Mouse (Mus musculus) 416B (cell line): ENCODE measurements around the gene Nfkbib.
A peak's percentile ranks its signal among the peaks of the same experiment; 100 is the strongest.

ENCODE experiments used
- DNase-seq: peaks from one replicate; pipeline ENCODE4 v3.0.0; 2011; ENCODE audit warnings: low read depth

Nfkbib gene

DNA sequence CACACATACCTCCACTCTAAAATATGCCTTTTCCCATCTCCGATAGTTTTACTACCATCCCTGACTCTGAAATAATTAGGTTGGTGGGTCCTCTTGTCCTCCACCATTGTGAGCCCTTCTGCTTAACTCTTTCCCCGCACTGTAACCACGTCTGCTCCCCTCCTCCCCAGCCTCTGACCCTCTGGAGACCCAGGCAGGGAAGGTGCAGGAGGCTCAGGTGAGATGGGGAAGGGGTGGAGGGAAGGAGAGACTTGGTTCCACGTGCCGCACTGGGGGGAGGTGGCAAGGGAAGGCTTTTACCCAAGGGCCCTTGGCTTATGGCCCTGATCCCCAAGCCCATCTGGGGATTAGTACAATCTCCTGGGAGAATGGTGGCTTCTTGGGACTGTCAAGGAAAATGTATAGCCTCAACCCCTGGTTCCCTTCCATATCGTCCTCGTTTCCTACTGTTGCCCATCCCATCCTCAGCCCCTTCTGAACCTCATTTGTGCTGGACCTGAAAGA lies at the start of gene Nfkbib:
Gene Nfkbib (minus strand): TSS at position 51 of the 504 bp plus-strand sequence.
- no peak for DNase-seq

DNA sequence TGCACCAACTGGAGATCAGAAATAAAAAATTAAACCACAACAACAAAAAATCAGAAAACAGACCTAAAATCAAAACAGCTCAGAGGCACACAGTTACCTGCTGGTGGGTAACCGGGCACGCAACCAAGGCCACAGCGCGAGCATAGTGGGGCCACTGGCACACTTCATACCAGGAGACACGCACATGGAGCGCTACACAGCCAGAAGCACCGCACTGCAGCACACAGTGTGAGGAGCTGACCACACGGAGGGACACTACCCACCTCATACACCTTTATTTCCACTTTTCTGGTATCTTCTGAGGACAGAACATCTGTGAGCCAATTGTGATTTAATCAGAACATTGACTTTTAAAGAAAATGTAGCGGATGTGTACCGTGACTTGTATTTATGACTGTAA lies 49.6 kb upstream of the Nfkbib start:
- DNase-seq, result no peak

DNA sequence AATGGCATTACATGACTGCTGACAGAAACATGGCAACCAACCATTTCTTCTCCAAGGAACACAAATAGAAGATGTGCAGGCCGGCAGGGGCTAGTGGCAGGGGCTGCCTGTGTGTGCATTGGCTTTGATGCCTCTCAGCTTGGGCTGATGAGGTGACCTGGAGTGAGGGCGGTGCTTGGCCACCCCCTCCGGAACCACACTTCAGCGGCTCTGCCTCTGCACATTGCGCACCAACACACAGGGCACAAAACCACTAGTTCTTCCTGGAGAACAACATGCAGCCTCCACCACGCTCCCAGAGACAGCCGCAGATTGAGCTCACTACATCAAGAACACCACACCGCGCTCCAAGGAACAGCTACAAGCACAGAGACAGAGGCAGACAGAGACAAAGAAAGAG lies 48.9 kb upstream of the Nfkbib start:
- no peak for DNase-seq

DNA sequence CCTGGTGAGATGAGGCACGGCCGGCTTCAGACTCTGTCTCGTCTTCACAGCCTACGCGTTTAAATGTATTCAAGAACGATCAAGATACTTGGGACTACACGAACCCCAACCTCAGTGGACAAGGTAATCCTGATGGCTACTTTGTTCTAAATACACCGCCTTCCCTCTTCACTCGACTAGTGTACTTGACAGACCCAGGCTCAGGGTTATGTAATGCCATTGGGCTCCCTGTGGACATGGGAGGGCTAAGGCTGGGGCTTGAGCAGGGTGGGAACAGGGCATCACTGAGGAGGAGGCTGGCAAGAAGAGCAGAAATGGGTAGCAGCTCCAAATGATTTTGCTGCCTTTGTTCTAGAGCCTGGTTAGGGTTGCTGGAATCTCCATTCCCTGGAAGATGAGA lies 47.9 kb upstream of the Nfkbib start:
- no peak for DNase-seq

DNA sequence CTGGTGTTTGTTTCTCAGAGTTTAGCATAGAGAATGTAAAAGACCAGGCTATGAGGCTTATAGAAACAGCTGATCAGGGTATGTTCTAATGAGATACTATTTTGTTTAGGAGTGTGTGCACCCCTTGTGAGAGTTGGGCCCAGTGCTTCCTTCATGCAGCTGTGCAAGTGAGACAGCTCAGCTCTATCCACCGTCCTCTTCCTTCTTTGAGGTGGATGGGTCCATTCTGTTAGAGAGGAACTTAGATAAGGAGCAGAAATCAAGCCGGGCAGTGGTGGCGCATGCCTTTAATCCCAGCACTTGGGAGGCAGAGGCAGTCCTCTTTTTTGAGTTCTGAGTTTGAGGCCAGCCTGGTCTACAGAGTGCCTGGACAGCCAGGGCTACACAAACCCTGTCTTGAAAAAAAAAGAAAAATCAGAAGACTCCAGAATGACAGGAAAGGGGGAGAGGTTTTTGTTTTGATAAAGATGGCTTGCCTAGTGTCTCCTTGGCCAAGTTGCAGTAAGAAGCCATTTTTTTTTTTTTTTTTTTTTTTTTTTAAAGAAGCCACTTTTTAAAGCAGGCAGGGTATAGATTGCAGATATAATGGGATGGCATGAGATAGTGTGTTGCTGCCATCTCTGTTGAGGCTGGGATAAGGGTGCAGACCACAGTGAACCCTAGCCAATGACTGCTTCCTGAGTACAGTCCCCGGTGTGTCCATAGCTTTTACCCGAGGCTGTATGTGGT lies 47.2 kb upstream of the Nfkbib start:
- DNase-seq, result no peak

DNA sequence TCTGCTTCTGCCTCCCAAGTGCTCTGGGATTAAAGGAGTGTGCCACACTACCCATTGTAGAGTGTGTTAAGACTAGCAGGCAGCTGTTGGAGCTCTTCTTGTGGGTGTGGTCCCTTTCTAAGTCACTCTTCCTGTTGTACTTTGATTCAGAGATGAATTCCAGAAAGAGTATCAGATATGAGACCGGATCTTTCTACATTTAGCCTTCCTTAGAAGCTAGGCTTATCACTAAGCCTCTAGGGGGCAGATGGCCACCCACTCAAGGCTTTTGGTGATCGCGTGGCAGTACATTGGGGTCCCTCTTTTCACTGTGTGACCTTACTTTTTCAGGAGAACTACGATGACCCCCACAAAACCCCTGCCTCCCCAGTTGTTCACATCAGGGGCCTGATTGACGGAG lies 45.6 kb upstream of the Nfkbib start:
- peak; percentile 71 for DNase-seq

DNA sequence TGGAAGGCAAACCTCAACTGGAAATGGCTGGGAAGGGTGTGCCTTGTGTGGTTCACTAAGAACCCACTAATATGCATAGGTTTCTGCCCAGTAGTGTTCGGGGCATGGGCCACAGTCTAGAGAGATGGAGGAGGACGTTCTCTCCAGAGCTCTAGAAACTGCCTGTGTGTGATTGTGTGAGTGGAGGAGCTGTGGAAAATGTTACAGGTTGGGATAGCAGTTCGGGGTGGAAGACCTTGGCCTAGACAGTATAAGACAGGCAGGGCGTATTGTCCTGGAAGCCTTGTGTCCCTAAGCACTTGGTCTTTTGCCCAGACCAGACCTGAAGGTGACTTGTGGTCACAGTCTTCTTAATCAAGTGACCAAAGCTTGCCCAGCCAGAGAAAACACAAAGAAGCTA lies 45.1 kb upstream of the Nfkbib start:
- no peak for DNase-seq

DNA sequence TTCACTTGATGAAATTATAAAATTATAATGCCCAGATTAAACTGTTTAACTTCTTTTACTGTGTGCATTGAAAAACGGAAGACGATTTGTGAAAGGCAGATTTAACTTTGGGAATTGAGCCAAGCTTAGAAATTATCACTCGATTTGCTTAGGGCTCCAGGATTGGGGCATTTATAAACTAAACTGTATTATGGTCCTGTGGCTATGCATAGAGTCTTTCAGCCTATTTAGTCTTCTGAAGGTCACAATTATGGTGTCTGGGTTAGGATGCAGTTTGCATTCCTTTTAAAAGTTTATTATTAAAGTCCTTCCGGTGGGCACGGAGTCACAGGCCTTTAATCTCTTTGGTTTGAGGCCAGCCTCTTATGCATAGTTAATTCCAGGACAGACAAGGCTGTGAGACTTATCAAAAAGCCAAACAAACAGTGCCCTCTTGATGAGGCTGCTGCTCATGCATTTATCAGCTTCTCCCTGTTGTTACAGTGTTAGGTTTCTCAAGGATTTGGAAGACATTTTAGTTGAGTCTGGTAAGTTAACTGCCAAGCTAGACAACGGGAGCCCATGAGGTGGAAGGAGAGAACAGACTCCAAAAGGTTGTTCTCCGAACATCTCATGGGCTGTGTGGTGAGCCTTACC lies 44.4 kb upstream of the Nfkbib start:
- no peak for DNase-seq

DNA sequence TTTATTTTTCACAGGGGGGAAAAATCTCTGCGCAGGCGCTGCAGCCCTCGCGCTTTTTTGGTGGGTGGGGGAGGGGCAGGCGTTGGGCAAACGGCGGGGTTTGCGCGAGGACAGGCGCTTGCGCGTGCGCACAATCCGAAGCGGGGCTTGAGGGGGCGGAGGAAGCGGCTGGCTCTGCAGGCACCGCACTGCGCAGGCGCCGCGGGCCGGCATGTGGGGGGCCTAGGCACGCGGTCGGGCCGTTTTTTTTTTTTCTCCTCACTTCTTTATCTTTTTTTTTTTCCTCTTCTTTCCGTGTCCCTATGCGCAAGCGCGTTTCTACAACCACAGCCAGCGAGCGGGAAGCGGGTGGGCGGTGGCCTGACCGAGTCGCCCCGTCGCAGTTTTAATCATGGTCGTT lies 43.9 kb upstream of the Nfkbib start:
- peak; percentile 97 for DNase-seq

DNA sequence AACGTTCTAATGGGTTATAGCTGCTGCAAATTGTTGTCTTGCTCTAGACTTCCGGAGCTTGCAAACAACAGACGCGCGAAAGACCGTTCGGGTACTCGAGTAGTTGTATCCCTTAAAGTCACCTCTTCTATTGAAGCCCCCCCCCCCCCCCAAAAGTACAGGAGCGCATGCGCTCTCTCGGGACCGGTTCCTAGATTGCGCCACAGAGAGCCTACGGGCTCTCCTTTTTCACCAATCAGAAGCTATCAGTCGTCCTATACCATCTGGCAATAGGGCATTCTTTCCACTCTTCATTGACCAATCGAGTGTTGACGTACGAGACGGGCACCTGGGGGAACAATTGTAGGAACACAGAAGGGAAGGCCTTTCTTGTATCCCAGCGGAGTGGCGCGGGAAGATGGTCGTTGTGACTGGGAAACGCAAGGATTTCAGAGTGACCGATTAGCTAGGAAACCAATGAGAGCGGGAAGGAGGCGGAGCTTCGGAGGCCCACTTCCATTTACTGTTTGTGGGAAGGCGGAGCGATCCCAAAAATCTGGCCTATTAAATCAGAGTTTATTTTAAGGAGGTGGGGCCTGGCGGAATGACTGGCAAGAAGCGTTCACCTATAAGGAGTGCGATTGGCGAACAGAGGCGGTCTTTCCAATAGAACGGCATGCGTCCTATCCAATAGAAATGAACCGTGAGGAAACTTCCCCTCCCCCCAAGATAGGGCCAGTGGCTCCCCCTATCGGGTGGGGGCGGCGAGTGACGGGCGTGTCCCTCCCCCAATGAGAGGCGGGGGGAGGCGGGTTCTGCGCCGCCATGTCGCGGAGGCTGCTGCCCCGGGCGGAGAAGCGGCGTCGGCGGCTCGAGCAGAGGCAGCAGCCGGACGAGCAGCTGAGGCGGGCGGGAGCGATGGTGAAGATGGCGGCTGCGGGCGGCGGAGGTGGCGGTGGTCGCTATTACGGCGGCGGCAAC lies 43.1 kb upstream of the Nfkbib start:
- DNase-seq, result peak; percentile 100

DNA sequence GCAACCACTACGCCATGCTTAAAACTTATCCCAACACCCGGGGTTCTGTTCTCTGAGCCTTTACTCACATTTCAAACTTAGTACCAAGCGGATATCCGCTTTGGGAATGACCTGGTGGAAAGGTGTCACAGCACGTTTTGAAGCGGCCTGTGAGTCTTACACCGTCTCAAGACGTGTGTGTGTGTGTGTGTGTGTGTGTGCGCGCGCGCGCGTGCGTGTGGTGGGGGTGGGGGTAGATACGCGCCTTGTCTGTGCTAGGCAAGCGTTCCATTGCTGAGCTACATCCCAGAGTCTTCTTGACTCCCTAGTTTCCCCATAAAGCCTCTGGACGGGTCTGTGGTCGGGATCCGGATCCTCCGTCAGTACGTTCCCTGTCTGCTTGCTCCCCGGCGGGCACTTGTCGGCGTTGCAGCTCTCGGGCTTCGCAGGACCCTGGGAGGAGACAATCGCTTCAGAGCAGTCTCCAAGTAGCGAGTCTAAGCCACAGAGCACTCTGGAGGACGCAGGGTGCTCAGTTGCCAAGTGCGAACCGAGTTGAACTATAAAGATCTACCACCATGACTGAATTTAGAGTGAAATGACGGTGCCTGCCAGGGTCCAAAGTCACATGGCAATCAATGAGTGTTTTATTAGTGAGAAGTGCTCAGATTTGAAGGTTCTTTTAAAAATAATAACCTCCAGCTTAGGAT lies 42.2 kb upstream of the Nfkbib start:
- peak; percentile 92 for DNase-seq

DNA sequence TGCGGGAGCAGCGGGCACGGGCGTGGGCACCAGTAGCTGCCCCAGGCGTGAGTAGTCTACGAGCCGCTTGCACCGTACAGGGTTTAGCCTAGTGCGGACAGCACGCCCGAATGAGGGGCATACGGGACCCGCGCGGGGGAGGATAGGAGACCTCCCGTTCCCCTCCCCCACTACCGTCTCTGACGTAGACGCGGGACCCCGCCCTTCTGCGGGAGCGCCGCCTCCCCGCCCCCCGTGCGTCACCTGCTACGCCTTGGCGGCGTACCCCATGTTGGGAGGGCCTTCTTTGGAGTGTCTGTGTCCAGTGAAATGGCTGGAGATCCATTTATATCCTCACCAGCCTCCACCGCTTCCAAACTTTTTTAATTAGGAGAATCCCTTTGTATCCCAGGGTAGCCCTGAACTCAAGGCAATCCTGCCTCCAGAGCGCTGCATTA lies 41.7 kb upstream of the Nfkbib start:
- peak; percentile 94 for DNase-seq

DNA sequence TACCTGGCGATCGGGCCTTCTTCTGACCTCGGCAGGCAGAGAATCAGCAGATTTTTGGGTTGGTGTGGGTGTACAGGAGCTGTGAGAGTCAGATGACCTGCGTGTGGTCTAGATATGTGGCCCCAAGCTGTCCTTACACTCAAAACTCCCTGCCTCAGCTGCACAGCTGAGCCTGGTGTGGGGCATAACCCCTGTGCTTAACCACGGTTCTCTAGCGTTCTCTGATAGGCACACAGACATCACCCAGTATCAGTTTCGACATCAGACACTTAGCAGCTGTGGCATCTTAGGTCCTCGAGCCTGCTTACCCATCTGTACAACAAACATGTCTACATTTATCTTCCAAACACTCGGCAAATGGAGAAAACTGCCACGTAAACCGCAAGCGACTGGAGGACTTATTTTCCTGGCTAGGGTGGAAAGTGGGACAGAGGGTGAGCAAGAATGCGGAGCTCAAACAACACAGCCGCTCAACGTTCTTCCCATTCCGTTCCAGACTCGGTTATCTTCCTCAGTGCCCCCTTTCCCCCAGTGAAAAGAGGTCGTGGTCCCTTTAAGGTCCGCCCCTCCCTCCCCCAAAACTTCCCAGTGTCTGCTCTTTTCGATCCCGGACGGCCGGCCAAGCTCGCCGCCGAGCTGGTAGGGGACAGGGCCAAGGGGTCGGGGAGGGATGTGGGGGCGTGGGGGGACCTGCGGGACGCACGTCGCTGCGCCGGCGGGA lies 41.1 kb upstream of the Nfkbib start, which contains the start of gene Hnrnpl:
Gene Hnrnpl (plus strand): TSS at position 321 of the 721 bp plus-strand sequence.
- DNase-seq, result peak; percentile 78

DNA sequence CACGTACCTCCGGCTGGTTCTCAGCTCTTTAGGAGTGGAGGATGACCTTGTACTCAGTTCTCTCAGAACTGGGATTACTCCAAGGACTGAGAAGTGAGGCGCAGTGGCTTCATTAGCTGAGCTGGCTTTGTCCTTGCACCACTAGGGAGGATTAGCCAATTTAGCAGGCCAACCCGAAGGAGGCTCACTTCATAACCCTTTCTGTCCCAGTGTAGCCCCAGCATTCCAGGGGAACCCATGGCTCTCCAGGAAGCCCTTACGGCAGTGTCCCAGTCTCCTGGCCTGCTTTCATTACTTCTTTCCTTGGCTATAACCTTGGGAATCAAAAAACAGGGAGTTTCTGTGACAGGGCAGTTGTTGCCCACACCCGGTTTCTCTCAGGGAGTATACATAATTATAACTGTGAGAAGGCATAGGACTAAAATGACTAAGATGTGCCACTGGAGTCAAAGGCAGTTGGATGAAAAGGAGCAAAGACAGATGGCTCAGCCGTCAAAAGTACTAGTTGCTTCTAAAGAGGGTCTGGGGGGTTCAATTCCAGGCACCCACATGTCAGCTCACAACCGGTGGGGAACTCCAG lies 40.4 kb upstream of the Nfkbib start:
- DNase-seq, result no peak

DNA sequence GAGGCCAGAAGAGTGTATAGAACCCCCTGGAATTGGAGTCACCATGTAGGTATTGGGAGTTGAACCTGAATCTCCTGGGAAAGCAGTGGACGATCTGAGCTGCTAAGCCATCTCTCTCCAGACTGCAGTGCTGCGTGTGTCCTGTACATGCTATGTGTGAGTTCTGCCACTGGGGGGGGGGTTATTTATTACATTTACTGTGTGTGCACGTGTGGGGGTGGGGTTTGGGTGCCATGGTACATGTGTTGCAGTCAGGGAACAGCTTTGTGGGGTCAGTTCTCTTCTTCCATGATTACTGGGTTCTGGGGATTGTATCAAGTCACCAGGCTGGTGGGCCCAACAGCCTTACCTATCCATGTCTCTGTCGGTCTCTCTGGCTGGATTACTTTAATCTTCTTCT lies 39.6 kb upstream of the Nfkbib start:
- DNase-seq, result peak; percentile 67

DNA sequence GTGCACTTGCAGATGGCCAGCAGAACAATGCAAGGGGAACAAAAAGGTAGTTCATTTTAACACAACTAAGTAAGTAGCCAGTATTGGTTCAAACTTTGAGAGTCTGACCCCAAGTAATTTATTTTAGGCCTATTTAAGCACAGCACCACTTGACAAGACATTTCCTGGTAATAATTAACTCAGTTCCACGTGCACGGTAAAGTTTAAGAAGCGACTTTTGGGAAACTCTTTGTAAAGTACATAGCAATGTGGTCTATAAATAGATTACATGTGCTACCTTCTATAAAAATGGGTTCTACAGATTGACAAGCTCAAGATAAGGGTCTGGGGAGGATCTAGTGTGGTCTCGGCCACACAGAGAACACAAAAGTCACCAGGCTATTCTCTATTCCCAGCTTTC lies 36.4 kb upstream of the Nfkbib start:
- DNase-seq, result no peak

DNA sequence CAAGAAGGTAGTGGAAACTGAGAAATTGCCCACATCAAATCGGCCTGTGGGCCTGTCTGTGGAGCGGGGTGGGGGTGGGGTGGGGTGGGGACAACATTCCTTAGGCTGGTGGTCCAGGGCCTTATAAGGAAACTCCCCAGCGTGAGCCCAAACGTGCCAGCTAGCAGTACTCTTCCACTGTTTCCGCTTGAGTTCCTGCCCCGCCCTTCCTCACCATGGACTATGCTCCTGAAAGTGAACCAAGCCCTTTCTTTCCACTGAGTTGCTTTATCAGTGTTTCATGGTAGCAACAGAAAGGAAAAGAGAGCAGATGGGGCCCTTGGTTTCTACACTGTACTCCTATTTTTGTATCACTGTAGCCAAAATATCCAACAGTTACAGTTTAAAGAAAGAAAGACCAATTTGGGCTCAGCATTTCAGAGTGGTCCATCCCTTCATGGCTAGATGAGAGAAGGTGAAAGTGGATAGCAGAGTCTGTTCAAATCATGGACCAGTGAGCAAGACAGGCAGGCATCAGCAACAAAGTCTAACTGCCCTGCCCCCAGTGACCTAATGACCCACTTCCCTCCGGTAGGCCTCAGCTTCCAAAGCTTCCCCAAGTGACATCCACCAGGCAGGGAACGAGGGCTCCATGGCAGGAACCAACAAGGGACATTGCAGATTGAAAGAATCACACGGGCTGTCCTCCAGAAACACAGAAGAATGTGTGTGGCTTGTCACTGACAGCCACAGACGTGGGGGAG lies 35.7 kb upstream of the Nfkbib start:
- DNase-seq, result peak; percentile 53

DNA sequence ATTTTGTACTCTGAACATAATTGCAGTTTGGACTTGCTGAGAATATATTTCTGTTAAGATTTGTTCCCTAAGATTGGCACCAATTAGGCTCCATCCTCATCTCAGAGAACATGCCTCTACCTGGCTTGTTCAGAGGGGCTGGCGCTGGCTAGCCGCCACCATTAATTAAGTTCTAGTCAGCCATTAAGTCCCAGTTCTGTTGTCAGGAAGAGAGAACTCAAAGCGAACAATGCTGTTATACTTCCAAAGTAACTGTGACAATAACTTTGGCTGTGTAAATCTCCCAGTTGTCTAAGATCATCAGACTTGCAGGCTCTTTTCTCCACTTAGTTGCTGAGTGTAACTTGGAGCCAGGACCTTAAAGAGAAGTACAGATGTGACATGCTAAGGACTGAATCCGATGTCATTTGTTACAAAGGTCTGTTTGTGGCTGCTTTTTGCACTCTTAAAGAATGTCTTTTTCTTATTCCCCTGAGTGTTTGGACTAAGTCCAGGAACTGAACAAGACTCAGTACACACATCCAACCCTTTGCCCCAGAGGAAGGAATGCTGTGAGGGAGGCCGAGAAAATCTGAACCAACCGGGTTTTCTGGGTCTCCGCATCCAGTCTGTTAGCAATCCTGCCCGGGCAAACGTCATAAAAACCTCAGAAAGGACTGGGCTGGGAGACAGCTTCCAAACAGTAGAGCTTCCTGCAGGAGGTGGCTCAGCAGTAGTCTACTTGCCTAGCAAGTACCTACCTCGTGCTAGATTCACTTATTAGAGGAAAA lies 34.8 kb upstream of the Nfkbib start:
- no peak for DNase-seq

DNA sequence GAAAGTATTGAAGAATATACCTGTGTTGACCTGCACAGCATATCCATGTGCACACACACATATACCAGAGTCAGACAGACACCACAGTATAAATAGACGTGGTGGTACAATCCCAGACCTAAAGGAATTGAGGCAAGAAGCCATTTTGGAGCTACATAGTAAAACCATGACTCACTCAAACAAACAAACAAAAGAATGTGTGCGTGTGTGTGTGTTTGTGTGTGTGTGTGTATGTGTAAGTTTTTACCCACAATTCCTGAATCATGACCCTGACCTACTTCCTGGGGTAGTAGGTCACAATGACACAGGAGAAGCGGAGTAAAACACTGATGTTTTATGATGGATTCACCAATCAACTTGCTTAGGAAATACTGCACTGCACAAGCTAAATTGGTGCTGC lies 34.1 kb upstream of the Nfkbib start:
- DNase-seq, result peak; percentile 54
